Mouse (Mus musculus) erythroid progenitor cell, adult 5-6 weeks (primary cell): ENCODE measurements around the gene Kank2. TPM values are rescaled to one million over a fixed set of nuclear protein-coding genes. Genes with fewer than 3 reads are reported as not detected.
"Not testable (repeated sequence)": the region's sequence is repeated elsewhere in the genome, so short reads cannot be mapped to it uniquely, and the experiment has no call there.

Source experiments
- ATAC-seq: replicated peaks from 2 replicates; pipeline ENCODE4 v1.8.0; 2016; ENCODE audit warnings: moderate number of reproducible peaks, mild to moderate bottlenecking, moderate TSS enrichment, inconsistent platforms; ENCODE audit not compliant: poor library complexity, low FRiP score, severe bottlenecking
- total RNA-seq, 2 experiments: library from RNA; stranded (forward) in 1 of 2; stranded (reverse) in 1 of 2; fragments of 150-400 nt in 1 of 2; fragments of 186-747, 209-891 nt in 1 of 2; gene quantifications; 2 replicates each; pipeline versions ENCODE4 v1.2.3 to v1.2.4; 2015 to 2017; ENCODE audit warnings: low replicate concordance in 2 of 2

The Kank2 gene
- total RNA-seq, 2 experiments from 2014 or later, result not detected

GRCm38 (mm10) chr9:21819181-21819729 lies 20.7 kb upstream of the Kank2 start:
- no peak for ATAC-seq

GRCm38 (mm10) chr9:21818561-21818960 lies 20.0 kb upstream of the Kank2 start:
- ATAC-seq, result no peak

GRCm38 (mm10) chr9:21818125-21818524 lies 19.6 kb upstream of the Kank2 start:
- ATAC-seq, result no peak

- no peak for ATAC-seq
These were observed 18.3 kb upstream of the Kank2 start for GRCm38 (mm10) chr9:21816716-21817305.

- ATAC-seq, result no peak
These were observed 12.6 kb upstream of the Kank2 start for GRCm38 (mm10) chr9:21811170-21811569.

- ATAC-seq, result no peak
These were observed 10.0 kb upstream of the Kank2 start for GRCm38 (mm10) chr9:21808561-21808960.

- ATAC-seq, result no peak
These were observed 8.4 kb upstream of the Kank2 start for GRCm38 (mm10) chr9:21806976-21807375.

- no peak for ATAC-seq
These were observed 7.8 kb upstream of the Kank2 start for GRCm38 (mm10) chr9:21806363-21806762.

GRCm38 (mm10) chr9:21803986-21804644 lies 5.6 kb upstream of the Kank2 start:
- ATAC-seq, result peak; percentile 53

- ATAC-seq, result no peak
These were observed 3.0 kb upstream of the Kank2 start for GRCm38 (mm10) chr9:21801591-21801990.

GRCm38 (mm10) chr9:21801121-21801520 lies 2.6 kb upstream of the Kank2 start:
- ATAC-seq, result no peak

GRCm38 (mm10) chr9:21799010-21799350 lies 436 bp upstream of the Kank2 start:
- no peak for ATAC-seq

- ATAC-seq, result no peak
These were observed 611 bp downstream of the Kank2 start for GRCm38 (mm10) chr9:21797921-21798344.

- no peak for ATAC-seq
These were observed 1.6 kb downstream of the Kank2 start for GRCm38 (mm10) chr9:21796919-21797318.

GRCm38 (mm10) chr9:21796259-21796658 lies 2.3 kb downstream of the Kank2 start:
- ATAC-seq, result no peak

- no peak for ATAC-seq
These were observed 3.0 kb downstream of the Kank2 start for GRCm38 (mm10) chr9:21795579-21795978.

GRCm38 (mm10) chr9:21794925-21795324 lies 3.6 kb downstream of the Kank2 start:
- no peak for ATAC-seq

- ATAC-seq, result no peak
These were observed 4.2 kb downstream of the Kank2 start for GRCm38 (mm10) chr9:21794344-21794834.

- ATAC-seq, result not testable (repeated sequence)
These were observed 5.0 kb downstream of the Kank2 start for GRCm38 (mm10) chr9:21793507-21793906.

- ATAC-seq, result no peak
These were observed 5.9 kb downstream of the Kank2 start for GRCm38 (mm10) chr9:21792644-21793043.

GRCm38 (mm10) chr9:21791861-21792260 lies 6.7 kb downstream of the Kank2 start:
- ATAC-seq, result no peak
